In the genomic region with DNA sequence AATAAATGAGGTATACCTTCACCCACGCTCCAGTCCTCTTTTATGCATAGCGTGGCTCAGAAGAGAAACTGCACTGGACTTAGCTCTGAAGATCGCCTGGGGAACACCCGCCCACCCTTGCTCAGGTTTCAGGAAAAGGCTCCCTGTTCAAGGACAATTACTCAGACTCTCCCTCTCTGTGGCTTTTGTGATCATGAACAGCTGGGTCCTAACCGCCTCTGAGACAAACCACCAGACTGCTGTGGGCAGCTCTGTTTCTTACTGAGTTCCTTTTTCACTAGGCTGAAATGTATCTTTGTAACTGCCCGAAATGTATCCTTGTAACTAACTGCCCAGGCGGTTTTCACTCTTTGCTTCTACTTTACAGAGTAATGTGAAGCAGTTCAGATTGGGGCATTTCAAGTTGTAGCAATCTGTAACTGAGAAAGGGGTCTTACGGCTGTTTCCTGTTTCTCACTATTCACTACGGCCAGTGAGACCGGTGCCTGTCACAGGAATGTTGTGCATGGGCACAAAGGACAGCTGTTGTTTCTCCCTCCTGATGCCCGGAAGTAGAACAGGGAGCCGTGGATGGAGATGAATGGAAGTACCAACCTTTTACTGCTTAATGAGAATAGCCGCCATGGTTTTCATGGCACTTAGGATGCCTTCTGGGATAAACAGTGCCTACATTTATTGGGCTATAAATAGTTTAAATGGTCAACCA, we compare ENCODE assay signal across 7 mouse cellular contexts. TPM values are rescaled to one million over a fixed set of nuclear protein-coding genes. Genes with fewer than 3 reads are reported as not detected.
A peak's percentile ranks its signal among the peaks of the same experiment; 100 is the strongest.
DNase-seq lines count a peak whose midpoint lies in the region; ATAC-seq lines count a peak whose summit lies in the region.

No protein-coding gene starts in this region.

- H3K27ac ChIP-seq in embryonic facial prominence, embryonic 13.5 days = peak overlapping the region; percentile 81
- peak overlapping the region; percentile 64 for H3K27ac ChIP-seq in limb, embryonic 15.5 days

- no peaks in the 10 kb centered on the region for H3K9me3 ChIP-seq in embryonic facial prominence, embryonic 13.5 days
- H3K9me3 ChIP-seq in limb, embryonic 15.5 days = no peaks in the 10 kb centered on the region

- no peaks in the 10 kb centered on the region for H3K27me3 ChIP-seq in embryonic facial prominence, embryonic 13.5 days
- no peaks in the 10 kb centered on the region for H3K27me3 ChIP-seq in limb, embryonic 15.5 days

- H3K9ac ChIP-seq in embryonic facial prominence, embryonic 13.5 days = no peak overlapping the region
- no peak overlapping the region for H3K9ac ChIP-seq in limb, embryonic 15.5 days

- peak; percentile 82 for ATAC-seq in embryonic facial prominence, embryonic 13.5 days (ENCODE audit: insufficient number of reproducible peaks, insufficient read depth, low FRiP score, low TSS enrichment, low read depth)
- 0 out of 2 replicates have a peak, but pooled peaks have one; percentile 44 for ATAC-seq in limb, embryonic 15.5 days (ENCODE audit: insufficient number of reproducible peaks, low FRiP score, low TSS enrichment, low read depth)

- 0 out of 2 replicates have a peak overlapping the region, but pooled peaks have one; percentile 4 for H3K4me3 ChIP-seq in embryonic facial prominence, embryonic 13.5 days
- no peak overlapping the region for H3K4me3 ChIP-seq in limb, embryonic 15.5 days

- H3K4me2 ChIP-seq in embryonic facial prominence, embryonic 13.5 days = peak overlapping the region; percentile 42
- peak overlapping the region; percentile 17 for H3K4me2 ChIP-seq in limb, embryonic 15.5 days

- H3K4me1 ChIP-seq in embryonic facial prominence, embryonic 13.5 days = peaks cover 37% of the 10 kb centered on the region
- peaks cover 32% of the 10 kb centered on the region for H3K4me1 ChIP-seq in limb, embryonic 15.5 days

- H3K36me3 ChIP-seq in embryonic facial prominence, embryonic 13.5 days = peaks cover 23% of the 10 kb centered on the region
- 0 out of 2 replicates have a peak, but pooled peaks cover 2% of the 10 kb centered on the region for H3K36me3 ChIP-seq in limb, embryonic 15.5 days

- WGBS in embryonic facial prominence, embryonic 13.5 days = 13% methylated on average over 13 of the region's 13 CpGs
- WGBS in limb, embryonic 15.5 days = 18% methylated on average over 13 of the region's 13 CpGs

- peak; percentile 38 for DNase-seq in layer of hippocampus, adult 11-12 months (ENCODE audit: low spot score)
- DNase-seq in layer of hippocampus, postnatal 36 days = no peak
- peak; percentile 26 for DNase-seq in adrenal gland, adult 8-10 months
- no peak for DNase-seq in urinary bladder, postnatal 14 days (ENCODE audit: low spot score)
- no peak for DNase-seq in cerebellum, adult 9-10 months

RNA-seq across cellular contexts. Expression of a gene that starts 59.3 kb away (rescaled TPM):
- total RNA-seq in layer of hippocampus, postnatal 36 days (2021) = 10 to 100 TPM; 30.3 to 30.4 TPM
- total RNA-seq in adrenal gland, adult 8-10 months (2022) = 10 to 100 TPM; 27.4 to 49.2 (median 34.5) TPM
- 59.2 and 60.6 TPM in 2 replicates for polyA plus RNA-seq in embryonic facial prominence, embryonic 13.5 days (2015; fragmentation: Nextera tagmentation; extraction: Ambion mirVana)
- 74.3 and 75.2 TPM in 2 replicates for polyA plus RNA-seq in limb, embryonic 15.5 days (2015; fragmentation: Nextera tagmentation; extraction: Ambion mirVana)

Comparison
In these comparisons a context has a peak if more than half of its experiments do, and no peak if none do; other contexts are left out.
1. DNase-seq: peak in layer of hippocampus, adult 11-12 months (single experiment) and adrenal gland, adult 8-10 months (single experiment); none in layer of hippocampus, postnatal 36 days (0 of 2), urinary bladder, postnatal 14 days (single experiment) and cerebellum, adult 9-10 months (single experiment).